Mouse (Mus musculus): ENCODE measurements around the gene Lman2l.
A peak's percentile ranks its signal among the peaks of the same experiment; 100 is the strongest.

Lman2l gene

DNA sequence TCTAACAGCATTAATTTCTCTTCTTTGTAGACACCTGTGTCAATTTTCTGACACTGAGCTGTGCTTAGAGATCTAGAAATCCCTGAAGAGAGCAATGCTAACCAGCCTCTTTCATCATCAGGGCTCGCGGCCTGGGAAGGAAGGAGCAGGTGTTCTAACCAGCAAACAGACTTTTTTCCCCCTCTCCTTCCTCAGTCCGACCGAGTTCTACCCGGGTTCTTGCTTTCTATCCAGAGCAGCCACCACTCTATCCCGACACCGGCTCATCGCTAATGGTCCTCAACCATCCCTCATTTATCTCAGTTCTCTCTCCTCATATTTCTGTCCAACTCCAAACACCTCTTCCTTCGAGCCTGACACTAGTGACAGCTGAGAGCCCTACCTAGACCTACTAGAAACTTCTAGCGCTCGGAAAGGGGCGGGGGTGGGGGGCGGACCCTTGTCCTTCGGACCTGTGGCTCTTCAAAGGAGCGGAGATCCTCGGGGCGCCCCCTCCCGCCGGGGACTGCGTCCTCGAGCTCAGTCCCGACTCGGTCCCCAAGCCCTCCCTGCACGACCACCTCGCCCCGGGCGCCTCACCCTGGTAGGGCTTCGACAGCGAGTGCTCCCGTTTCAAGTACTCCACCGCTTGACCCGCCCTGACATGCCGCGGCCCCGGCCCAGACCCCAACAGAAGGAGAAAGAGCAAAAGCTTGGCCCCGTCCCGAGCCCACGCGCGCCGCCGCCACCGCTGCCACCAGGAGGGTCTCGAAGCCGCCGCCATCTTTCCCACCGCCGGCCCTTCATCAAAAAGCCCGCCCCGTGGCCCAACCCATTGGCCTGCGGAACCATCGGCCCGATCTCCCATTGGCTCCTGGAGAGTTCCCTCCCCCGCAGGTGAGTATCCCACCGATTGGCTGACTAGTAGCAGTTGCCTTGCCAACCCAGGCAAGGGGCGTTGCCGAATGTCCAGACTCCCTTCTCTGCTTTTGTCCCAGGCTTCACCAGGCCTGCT, at the start of gene Lman2l:
Gene Lman2l (minus strand): TSS at position 801 of the 994 bp plus-strand sequence.
- DNase-seq, result peak; percentile 96

DNA sequence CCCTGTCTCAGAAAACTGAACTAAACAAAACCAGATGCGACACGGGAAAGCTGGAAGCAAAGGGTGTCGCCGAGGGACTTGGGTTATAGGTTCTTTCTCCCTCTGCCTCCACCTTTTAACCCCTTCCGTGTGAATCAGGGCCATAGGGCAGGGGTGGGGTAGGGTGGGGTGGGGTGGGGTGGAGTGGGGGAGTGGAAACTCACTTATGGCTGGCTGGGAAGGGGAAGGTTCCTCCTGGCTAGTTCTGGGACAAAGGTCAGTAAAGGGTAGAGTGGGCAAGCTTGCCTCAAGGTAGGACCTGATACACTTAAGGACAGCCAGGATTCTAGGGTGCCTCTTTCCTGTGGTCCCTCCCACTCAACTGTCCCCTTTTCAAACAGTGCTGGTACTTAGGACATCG, 48.2 kb upstream of the Lman2l start:
- no peak for DNase-seq

DNA sequence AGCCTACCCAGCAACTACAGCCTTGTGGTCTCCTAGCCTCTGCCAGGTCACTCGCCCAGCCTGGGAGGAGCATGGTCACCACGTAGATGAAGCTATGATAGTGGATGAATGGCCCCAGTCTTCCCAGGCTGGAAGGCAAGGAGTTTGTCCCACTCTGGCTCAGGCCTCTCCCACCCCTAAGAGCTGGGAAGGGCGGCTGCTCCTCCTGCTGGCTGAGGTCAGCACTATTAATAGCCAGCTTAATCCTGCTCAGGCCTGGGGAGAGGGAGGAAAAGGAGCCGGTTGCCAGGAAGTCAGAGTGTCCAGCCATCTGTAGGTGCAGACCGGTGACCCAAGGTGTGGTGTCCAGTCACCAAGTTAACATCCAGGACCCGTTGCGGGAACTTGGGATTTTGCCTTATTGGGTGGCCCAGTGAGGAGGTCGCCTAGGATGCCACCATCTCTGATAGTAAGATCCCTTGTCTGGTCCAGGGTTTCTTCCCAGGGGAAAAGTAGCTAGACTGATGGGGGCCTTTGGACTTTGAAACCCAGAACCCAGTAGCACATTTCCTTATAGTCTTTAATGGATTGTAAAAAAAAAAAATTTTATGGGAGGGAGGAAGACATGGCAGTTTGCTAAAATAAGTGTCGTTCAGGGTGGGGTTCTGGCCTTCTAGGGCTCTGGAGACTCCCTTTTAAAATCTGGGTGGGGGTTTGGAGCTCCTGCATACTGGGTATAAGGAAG, 47.5 kb upstream of the Lman2l start:
- DNase-seq, result no peak

DNA sequence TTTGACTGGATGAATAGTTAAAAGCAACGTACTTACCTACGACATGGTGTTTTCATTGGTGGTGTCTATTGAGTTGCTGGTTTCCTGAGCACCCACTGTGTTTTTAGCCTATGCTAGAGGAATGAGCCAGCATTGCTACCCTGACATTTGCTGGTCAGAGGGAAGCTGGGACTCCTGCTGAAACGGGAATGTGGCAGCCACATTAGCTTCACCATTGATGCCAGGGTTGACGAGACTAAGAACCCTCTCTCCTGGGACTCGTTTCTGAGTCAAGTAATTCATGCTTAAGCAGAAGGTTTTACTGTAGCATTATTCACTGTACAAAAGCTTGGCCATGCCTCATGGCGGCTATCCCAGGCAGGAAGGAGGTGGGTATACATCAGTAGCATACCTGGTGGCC, 44.6 kb upstream of the Lman2l start:
- no peak for DNase-seq

DNA sequence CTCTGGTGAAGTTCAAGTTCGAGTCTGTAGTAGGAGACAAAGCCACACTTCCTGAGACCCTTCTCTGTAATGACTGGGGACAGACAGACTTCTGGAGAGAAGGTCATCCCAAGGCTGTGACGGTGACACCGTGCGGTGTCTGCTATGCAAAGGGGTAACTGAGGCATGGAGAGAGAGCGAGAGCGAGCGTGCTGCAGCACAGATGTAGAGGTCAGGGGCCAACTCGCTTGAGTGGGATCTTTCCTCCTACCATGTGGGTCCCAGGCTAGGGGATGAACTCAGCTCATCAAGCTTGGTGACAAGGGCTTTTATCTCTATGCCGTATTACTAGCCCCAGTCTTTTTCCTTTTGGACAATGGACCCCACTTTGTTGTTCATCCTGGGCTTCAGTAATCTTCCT, 42.0 kb upstream of the Lman2l start:
- DNase-seq, result no peak

DNA sequence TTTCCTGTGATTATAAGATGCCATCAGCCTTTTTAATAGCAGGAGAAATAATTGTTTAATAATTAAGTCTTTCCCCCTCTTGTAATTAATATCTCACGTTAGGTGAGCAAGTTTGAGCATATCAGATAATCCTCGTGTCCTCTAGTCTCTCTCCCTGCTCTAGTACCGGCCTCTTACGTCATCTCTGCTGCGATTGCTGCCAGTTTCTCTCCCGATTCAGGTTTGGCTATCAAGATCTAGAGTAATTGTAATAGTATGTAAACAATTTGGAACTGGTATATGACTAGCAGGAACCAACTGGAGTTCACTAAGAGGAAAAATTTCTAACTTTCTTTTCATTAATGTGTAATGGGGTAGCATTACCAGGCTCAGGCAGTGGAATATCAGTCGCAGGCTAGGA, 40.0 kb upstream of the Lman2l start:
- DNase-seq, result no peak

DNA sequence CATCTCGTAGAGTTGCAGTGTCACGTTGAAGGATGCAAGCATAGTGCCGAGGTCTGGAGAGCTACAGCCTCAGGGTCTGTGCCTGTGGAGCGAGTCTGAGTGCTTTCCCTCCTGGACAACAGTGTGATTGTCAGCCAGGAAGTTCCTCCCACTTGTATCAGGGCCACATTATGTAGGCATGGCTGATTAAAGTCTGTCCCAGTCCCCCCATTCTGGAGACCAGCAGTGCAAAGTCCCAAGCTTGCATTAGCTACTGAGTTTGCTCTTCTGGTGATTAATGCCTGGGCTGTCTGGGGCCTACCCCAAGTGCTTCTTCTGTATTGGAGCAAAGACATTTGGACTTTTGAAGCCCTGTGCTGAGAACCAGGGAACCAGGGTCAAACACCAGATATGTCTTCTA, 38.8 kb upstream of the Lman2l start:
- DNase-seq, result no peak

DNA sequence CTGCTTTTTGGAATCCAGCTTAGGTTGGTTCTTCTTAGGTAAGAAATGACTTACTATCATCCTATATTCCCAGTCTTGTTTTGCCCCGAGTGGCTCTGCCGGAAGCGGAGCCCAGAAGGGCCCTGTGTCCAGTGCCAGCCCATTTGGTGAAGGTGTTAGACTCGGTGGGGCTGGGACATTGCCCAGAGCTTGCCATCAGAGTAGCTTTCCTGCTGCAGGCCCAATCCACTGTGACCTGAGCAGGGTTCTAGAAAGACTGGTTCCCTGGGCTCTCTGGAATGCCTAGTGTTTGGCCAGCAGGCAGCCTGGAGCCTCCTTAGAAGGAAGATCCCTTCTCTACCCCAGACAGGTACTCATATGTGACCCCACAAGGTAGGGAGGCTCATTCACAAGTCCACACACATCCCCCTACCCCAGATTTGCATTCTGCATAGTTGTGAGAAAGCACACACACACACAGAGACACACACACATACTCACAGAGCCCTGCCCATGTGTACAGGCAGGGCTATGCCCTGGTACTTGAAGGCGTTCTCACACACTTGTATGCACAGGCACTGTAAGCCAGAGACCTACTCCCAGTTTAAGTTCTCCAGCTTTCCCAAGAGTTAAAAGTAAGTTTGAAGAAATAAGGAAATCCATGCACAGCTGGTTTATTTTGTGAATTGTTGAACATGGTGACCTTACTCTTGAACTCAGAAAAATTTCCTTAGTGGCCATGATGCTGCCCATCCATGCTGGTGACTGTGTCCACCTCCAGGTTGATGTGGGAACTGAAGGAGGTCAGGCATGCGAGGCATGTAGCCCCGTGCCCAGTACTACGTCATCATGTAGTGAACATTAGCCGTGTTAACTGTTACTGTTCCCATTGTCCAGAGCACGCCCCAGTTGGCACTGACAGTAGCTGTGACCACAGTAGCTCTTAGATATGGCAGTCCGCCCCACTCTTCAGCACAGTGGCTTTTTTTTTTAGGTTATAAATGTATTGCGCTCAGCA, 35.1 kb upstream of the Lman2l start:
- no peak for DNase-seq

DNA sequence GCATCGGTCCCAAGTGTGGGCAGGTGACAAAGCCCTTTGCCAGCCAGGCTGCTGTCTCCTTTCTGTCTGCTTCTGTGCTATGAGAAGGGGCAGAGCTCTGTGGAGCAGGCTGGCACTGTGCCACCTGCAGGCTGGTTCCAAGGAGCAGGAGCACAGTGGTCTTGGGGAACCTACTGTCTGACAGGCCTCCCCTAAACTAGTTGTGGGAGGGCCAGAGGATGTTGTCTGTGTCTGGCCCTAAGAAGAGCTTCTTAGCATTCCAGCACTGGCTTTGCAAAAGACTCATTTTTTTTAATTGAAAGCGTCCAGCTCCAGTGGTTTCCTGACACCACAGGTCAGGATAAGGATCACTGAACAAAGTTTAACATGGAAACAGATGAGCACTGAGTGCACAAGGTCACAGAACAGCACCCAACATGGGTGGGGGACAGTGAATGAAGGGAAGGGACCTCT, 33.3 kb upstream of the Lman2l start:
- DNase-seq, result peak; percentile 31

DNA sequence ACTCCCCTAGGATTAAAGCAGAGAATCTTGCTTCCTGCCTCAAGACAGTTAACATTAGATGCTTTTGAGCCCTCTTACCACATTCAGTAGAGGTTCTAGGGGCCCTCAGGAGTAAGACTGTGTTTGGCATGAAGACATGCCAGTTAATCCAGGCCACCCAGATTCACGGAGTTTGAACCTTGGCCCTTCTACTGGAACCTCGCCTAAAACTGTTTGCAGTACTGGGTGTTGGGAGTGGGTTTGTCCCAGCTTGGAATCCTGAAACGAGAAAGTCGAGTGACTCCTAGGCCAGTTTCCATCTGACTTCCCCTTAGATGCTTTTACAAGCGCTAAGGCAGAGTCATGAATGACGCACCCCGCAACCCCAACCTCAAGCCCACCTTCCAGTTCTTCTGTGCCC, 31.4 kb upstream of the Lman2l start:
- DNase-seq, result no peak

DNA sequence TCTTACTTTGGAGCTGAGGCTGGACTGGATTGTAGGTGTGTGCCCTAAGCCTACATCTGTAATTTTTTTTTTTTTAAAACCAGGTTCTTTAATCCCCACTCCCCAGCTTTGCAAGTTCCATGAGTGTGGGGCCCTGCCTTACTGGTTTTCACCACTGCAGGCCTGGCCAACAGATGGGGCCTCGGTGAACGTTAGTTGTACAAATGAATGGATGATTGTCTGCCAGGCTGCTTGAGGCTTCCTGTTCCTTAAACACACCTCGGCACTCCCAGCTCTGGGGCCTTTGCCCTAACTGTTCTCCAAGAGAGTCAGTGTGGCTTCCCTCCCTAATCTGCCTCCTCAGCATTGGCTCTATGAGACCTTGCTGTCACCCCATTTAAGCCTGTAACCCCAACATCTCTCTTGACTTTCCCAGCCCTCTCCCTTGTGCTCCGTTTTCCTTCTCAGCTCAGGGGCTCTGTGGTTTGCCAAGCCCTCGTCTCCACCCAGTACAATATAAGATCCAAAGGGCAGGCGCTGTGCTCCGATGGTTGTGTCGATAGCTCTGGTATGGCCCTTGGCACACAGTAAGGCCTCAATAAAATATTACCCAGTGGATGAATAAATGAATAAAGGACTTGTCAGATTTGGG, 30.5 kb upstream of the Lman2l start:
- no peak for DNase-seq

DNA sequence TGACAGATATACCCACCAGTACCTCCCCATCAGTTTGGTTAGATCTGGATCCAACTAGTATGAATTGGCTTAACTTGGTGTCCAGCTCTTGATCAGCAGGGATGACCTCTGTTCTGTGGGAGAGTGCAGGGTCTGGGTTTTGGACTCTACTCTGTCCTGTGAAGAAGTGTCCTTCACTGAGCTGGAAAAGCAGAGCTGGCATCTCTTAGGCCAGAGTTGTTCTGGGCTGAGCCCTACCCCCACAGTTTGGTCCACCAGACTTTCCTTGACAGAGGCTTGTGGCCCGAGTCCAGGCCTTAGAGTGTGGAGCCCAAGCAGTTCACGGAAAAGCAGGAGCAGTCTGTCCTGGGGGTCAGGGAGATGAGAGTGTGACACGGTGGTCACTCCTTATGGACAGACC, 29.6 kb upstream of the Lman2l start:
- DNase-seq, result no peak

DNA sequence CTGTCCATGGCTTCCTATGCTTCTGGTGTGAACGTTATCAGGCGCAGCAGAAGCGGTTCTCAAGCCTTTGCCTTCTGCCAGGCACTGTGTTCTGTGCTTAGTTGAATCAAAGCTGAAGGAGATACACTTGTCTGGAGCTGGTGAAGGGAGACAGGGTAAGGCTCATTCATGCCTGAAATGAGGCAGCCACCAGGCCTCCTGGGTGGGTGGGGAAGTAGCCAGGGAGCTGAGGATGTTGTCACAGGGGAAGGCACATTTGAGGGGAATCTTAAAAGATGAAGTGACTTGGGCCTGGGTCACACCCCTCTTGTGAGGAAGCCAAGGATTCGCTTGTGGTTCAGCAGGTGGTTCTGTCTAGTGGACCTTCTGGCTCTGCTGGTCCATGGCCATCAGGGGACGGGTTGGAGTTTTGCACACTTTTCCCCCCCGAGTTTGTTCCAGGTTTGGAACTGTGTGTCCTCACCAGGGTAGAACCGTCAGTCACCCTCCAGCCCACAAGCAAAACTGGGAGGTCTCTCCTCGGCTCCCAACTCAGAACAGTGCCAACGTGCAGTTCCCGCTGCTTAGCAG, 28.2 kb upstream of the Lman2l start:
- DNase-seq, result no peak

DNA sequence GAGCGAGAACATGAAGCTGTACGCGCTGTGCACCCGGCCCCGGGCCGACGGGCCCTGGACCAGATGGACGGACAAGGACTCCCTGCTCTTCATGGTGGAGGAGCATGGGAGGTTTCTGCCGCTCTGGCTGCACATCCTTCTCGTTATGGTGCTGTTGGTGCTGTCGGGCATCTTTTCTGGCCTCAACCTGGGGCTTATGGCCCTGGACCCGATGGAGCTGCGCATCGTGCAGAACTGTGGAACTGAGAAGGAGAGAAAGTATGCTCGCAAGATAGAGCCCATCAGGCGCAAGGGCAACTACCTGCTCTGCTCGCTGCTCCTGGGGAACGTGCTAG, 27.0 kb upstream of the Lman2l start:
- no peak for DNase-seq

DNA sequence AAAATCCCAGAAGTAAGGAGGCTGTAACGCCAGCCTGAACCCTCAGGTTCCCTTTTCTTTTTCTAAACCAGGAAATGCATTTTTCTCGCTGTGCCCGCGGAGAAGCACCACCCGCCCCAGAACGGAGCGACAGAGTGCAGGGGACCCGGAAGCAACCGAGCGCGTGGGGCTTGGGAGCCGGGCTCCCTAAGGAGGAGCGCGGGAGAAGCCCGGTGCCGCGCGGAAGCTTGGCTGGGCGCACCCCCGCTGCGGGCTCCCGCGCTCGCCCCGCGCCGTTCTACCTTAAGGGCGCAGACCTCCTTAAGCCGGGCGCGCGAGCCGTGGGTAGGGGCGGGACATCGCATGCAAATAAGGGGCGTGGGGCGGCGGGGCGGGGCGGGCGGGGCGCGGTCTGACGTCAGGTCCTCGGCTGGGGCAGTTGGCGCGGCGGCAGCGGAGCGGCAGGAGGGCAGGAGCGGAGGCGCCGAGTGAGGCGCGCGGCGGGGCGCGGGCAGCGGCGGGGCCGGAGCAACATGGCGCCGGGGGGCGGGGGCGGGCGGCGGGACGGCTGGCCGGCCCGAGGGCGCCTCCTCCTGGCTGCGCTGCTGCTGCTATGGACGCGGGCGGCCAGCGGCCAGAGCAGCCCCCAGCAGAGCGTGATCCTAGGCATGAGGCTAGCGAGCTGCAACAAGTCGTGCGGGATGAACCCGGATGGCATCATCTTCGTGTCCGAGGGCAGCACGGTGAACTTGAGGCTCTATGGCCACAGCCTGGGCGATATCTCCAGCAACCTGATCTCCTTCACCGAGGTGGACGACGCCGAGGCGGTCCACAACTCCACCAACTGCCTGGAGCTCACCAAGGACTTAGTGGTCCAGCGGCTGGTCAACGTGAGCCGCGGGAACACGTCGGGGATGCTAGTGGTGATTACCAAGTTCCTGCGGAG, 26.4 kb upstream of the Lman2l start, which contains the start of gene Cnnm4:
Gene Cnnm4 (plus strand): TSS at position 440 of the 925 bp plus-strand sequence.
- DNase-seq, result peak; percentile 84

DNA sequence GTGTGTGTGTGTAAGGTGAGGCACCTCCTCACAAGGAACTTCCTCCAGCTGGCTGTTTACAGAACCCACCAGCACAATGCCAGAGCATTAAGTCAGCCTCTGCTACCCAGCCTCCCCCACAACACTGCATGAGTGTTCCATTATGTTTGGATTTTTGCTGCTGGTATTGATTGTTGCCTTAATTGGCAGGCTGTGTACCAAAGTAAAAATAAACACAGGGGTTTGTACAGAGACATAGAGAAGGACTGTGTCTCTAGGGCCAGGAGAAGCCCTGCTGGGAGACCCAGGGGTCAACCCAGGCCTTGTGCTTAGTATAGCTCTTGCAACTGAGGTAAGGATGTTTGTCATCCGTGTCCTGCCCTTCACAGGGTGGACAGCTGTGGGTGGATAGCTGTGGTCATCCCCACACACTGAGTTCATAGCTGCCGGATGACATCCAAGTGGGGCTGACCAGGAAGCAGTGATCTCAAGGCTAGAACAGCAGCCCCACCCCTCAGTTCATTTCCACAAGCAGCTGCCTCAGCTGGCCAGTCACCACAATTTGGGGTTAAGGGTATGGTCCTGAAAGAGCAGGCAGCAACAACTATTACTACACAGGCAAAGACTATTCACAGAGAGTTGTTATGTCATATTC, 24.9 kb upstream of the Lman2l start:
- DNase-seq, result no peak

DNA sequence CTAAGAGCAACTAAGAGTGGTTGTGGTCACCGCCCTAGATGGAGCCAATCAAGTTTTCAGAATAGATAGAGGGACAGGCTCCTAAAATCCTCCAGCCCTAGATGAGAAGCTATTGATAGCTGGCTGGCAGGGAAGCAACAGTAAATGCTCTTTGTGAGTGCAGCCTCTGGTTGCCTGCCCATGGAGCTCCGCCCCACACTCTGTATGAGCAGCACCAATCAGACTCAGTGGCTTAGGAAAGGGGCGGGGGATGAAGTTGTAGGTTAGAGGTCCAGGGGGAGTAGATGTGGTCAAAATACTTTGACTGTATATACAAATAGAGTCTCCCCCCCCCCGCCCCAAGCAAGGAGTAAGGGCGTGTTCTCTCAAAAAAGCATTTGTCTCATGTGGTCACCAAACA, 22.4 kb upstream of the Lman2l start:
- DNase-seq, result no peak

DNA sequence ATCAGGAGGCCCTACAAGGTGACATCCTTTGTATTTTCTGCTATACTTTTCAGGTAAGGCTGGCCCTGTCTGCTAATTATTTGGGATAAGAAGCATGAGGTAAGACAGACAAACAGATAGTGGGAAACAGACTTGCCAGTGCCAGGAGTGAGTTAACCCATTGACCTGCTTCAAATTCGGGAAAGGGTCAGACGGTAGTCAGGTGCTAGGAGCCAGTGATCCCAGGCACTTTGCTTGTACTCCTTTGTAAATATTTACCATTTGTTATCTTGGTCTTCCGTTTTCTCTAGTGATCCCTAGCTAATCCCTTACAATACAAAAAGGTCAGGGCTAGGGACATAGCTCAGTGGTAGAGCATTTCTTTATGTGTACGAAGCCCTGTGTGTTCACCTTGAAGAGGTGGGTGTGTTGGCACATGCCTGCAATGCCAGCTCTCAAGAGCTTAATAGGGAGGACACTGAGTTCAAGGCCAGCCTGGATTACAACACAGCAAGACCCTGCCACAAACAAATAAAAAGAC, 20.6 kb upstream of the Lman2l start:
- DNase-seq, result no peak

DNA sequence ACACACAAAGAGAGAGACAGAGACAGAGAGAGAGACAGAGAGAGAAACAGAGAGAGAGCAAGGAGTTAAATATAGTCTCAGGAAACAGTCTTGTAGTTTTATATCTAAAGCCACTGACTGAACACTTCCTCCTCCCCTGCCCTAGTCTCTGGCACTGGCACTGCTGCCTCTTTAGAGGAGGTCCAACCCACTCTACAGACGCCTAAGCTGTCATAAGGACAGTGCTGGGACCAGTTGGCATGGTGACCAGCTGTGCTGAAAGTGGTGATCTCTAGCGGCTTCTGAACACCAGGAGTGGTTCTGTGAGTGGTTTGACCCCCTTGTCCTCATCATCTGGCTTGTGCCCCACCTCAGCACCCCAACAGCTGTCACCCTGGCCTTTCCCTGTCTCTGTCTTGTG, 16.8 kb upstream of the Lman2l start:
- no peak for DNase-seq

DNA sequence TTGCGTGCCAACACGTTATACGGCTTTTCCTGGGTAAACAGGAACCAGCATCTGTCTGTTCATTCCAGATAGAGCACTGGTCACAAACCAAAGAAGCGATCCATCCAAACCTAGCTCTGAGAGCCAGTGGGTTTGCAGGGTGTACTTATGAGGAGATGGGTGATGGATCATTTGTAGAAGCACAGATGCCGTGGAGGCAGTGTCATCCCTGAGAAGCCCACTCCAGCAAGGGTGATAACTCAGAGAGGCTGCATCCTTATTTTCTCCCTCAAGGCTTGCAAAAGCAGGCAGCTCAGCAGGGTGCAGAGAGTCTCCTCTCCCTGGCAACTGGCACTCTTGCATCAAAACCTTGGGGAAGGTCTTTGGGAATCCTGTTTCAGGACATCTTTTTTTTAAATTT, 13.1 kb upstream of the Lman2l start:
- DNase-seq, result no peak

Data from right cerebral cortex, postnatal 4 days (tissue).